Mouse (Mus musculus) stomach, postnatal 0 days (tissue): ENCODE measurements around the gene Ccr7. TPM values are rescaled to one million over a fixed set of nuclear protein-coding genes. Genes with fewer than 3 reads are reported as not detected.

Source experiments
- ATAC-seq: fragments of 200-750 bp; cut with Nextera tagmentation; 2 replicates; pipeline ENCODE4 v1.8.0; 2017; ENCODE audit not compliant: low FRiP score, low TSS enrichment
- DNase-seq: peaks from one replicate; pipeline ENCODE4 v3.0.0-alpha.2; 2016; ENCODE audit warnings: low spot score
- H3K27ac ChIP-seq: fragments of 300-500 bp; sonication (generic); replicated peaks from 2 replicates; pipeline ENCODE4 v1.5.1; 2014; ENCODE audit warnings: mild to moderate bottlenecking, control low read depth
- H3K27me3 ChIP-seq: fragments of 300-500 bp; sonication (generic); 2 replicates; pipeline ENCODE4 v1.6.1; 2014; ENCODE audit warnings: low read length; ENCODE audit not compliant: control insufficient read depth, insufficient read depth
- H3K36me3 ChIP-seq: fragments of 300-500 bp; sonication (generic); 2 replicates; pipeline ENCODE4 v1.6.1; 2014; ENCODE audit warnings: low read length, mixed read lengths; ENCODE audit not compliant: control insufficient read depth, insufficient read depth
- H3K4me1 ChIP-seq: fragments of 300-500 bp; sonication (generic); replicated peaks from 2 replicates; pipeline ENCODE4 v1.6.1; 2014; ENCODE audit warnings: antibody characterized with exemption; ENCODE audit not compliant: control insufficient read depth, insufficient read depth
- H3K4me2 ChIP-seq: fragments of 300-500 bp; sonication (generic); replicated peaks from 2 replicates; pipeline ENCODE4 v1.6.1; 2014; ENCODE audit warnings: low read depth, mild to moderate bottlenecking, control low read depth, moderate library complexity
- H3K4me3 ChIP-seq: fragments of 300-500 bp; sonication (generic); 2 replicates; pipeline ENCODE4 v1.5.1; 2014; ENCODE audit warnings: low read depth, low read length, control low read depth
- H3K9ac ChIP-seq: fragments of 300-500 bp; sonication (generic); 2 replicates; pipeline ENCODE4 v1.6.1; 2014; ENCODE audit warnings: mild to moderate bottlenecking, low read length, control low read depth, mixed read lengths
- H3K9me3 ChIP-seq: fragments of 300-500 bp; sonication (generic); 2 replicates; pipeline ENCODE4 v1.6.1; 2016; ENCODE audit warnings: low read length; ENCODE audit not compliant: control insufficient read depth
- CTCF ChIP-seq: IDR thresholded peaks from 2 replicates; pipeline ENCODE4 v1.5.1; 2016; ENCODE audit warnings: antibody characterized with exemption, low read depth, mild to moderate bottlenecking, moderate library complexity
- EP300 ChIP-seq: optimal IDR thresholded peaks from 2 replicates; pipeline ENCODE3; 2016; ENCODE audit warnings: antibody characterized with exemption
- WGBS: fragments of 180-500 bp; shearing (Covaris S2); extraction: QIAGEN DNeasy Blood & Tissue Kit; methylation state at CpG from one replicate; pipeline ENCODE4 v1.1.7; 2014; 5-methylcytosine and 5-hydroxymethylcytosine counted together
- polyA plus RNA-seq: library from polyadenylated mRNA; unstranded; fragments of >200 nt; fragmentation: Nextera tagmentation; extraction: Ambion mirVana; gene quantifications from 2 replicates; pipeline ENCODE4 v1.2.1, GENCODE M21; 2015

Gene Ccr7
- polyA plus RNA-seq, 1 experiment from 2014 or later = 0.07 TPM

- TF ChIP-seq EP300 = no peak
- Histone ChIP-seq H3K9ac (no peak overlapping the region), H3K27me3 (no peaks in the 10 kb centered on the region), H3K9me3 (no peaks in the 10 kb centered on the region), H3K4me1 (no peaks in the 10 kb centered on the region), H3K27ac (no peak overlapping the region), H3K4me2 (no peak overlapping the region), H3K36me3 (no peaks in the 10 kb centered on the region), H3K4me3 (no peak overlapping the region)
- 44% methylated on average over 5 of the region's 5 CpGs for WGBS
- ATAC-seq (no peak), DNase-seq (no peak)
Observed at GRCm38 (mm10) chr11:99161648-99162047, 6.8 kb upstream of the Ccr7 start.

GRCm38 (mm10) chr11:99160228-99160627 lies 5.4 kb upstream of the Ccr7 start:
- Histone ChIP-seq H3K9me3 (no peaks in the 10 kb centered on the region), H3K36me3 (no peaks in the 10 kb centered on the region), H3K27ac (no peak overlapping the region), H3K9ac (no peak overlapping the region), H3K4me1 (no peaks in the 10 kb centered on the region), H3K4me3 (no peak overlapping the region), H3K4me2 (no peak overlapping the region), H3K27me3 (no peaks in the 10 kb centered on the region)
- WGBS = 86% methylated on average over 6 of the region's 6 CpGs
- DNase-seq (no peak), ATAC-seq (no peak)
- no peak for TF ChIP-seq EP300
- TF ChIP-seq CTCF = no peak

DNA sequence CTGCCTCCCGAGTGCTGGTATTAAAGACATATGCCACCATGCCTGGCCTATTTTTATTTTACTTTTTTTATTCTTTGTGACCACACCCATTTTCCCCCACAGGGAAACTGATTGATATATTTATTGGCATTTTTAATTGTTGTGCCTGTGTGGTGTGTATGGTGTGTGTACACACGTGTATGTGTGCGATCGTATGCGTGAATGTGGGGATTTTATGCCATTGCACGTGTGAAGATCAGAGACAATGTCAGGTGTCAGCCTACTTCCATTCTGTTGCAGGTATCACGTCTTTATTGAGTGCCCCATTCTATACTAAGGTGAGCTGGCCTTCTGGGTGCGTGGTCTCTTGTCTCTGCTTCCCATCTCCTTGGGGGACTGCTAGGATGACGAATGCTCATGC lies 940 bp upstream of the Ccr7 start:
- Histone ChIP-seq H3K4me2 (no peak overlapping the region), H3K9ac (no peak overlapping the region), H3K9me3 (no peaks in the 10 kb centered on the region), H3K4me3 (no peak overlapping the region), H3K27ac (no peak overlapping the region), H3K27me3 (no peaks in the 10 kb centered on the region), H3K4me1 (no peaks in the 10 kb centered on the region), H3K36me3 (no peaks in the 10 kb centered on the region)
- WGBS = 84% methylated on average over 9 of the region's 9 CpGs
- DNase-seq (no peak), ATAC-seq (no peak)
- TF ChIP-seq CTCF (no peak), EP300 (no peak)

GRCm38 (mm10) chr11:99153767-99154753 lies 817 bp downstream of the Ccr7 start:
- Histone ChIP-seq H3K27me3 (no peaks in the 10 kb centered on the region), H3K9me3 (no peaks in the 10 kb centered on the region), H3K36me3 (no peaks in the 10 kb centered on the region), H3K4me1 (no peaks in the 10 kb centered on the region), H3K4me3 (no peak overlapping the region), H3K9ac (no peak overlapping the region), H3K4me2 (no peak overlapping the region), H3K27ac (no peak overlapping the region)
- WGBS = 68% methylated on average over 7 of the region's 7 CpGs
- ATAC-seq (no peak), DNase-seq (no peak)
- no peak for TF ChIP-seq EP300
- no peak for TF ChIP-seq CTCF

- WGBS = 76% methylated on average over 7 of the region's 7 CpGs
- ATAC-seq = no peak
- no peak for DNase-seq
- H3K4me3 ChIP-seq = no peak overlapping the region
- H3K9me3 ChIP-seq = no peaks in the 10 kb centered on the region
- H3K27ac ChIP-seq = no peak overlapping the region
- peaks cover 2% of the 10 kb centered on the region; the same call in 1 of the 2 replicates for H3K4me1 ChIP-seq
- no peak for TF ChIP-seq EP300
- TF ChIP-seq CTCF = no peak
- H3K27me3 ChIP-seq = no peaks in the 10 kb centered on the region
- H3K36me3 ChIP-seq = no peaks in the 10 kb centered on the region
- H3K4me2 ChIP-seq = no peak overlapping the region
- no peak overlapping the region for H3K9ac ChIP-seq
Observed at GRCm38 (mm10) chr11:99152323-99153144, 2.3 kb downstream of the Ccr7 start.
